In the genomic region with DNA sequence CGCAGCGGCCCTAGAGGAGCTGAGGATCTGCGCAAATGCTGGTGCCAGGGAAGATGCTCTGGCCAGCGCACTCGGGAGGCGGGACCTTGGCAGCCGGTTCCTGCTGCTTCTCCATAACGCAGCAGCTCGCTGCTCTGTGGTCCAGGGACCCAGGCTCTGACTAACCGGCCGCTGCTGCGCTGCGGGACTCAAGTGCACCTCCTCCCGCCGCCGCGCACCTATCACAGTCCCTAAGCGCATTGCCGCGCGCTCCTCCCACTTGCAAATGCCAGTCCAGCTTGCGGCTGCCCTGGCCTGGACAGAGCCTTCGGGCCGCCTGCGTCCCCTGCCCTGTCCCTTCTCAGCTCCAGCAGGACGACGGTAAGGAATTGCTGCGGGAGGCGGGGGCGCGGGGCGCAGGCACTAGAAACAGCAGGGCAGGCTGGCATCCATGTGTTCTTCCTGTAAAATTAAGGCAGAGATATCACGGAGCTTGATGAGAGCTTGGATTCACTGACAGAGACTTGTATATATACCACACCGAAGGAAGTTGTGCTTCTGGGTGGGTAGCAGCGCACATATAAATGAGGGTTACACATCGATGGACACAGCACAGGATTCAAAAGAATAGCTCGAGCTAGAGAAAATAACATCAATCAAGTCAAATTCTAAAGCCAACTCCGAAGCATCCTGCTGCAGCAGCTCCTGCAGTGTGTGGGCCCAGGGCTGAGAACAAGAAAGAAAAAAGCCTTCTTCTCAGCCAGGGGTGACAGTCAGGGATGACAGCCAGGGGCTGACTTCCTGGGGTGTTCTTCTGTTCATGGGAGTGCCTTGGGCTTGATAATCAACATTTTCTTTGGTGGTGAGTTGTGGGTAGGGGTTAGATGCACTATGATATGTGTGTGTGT, we compare ENCODE assay signal across 9 mouse cellular contexts. TPM values are rescaled to one million over a fixed set of nuclear protein-coding genes. Genes with fewer than 3 reads are reported as not detected.
DNase-seq lines count a peak whose midpoint lies in the region; ATAC-seq and TF ChIP-seq lines count a peak whose summit lies in the region.
"Had no signal": no experiment of that assay in that cellular context is flagged by ENCODE, and none has a peak within 500 bp of the region (broad histone marks: within the 10 kb centered on the region; RNA-seq: fewer than 3 reads in every experiment).

No protein-coding gene starts in this region.

- peak; percentile 8 for DNase-seq in urinary bladder, postnatal 25 days (ENCODE audit: low spot score)
- DNase-seq in urinary bladder, adult 2 months (ENCODE audit: low spot score) = no peak
- peak; percentile 15 to 25 for DNase-seq in heart, postnatal 14 days
- DNase-seq in kidney, postnatal 36 days = peak; percentile 56 to 70
- DNase-seq in lung, postnatal 0 days (ENCODE audit: low spot score) = peak; percentile 66
- DNase-seq in retina, postnatal 7 days (ENCODE audit: low read depth, low spot score) = peak; percentile 43

- H3K4me3 ChIP-seq in embryonic facial prominence, embryonic 12.5 days = peak overlapping the region; percentile 42
- H3K4me3 ChIP-seq in lung, postnatal 0 days (ENCODE audit: low read depth, low read length) = no peak overlapping the region; the same call in 1 of the 2 replicates
- H3K4me3 ChIP-seq: liver, embryonic 15.5 days had no signal

- no peaks in the 10 kb centered on the region for H3K9me3 ChIP-seq in embryonic facial prominence, embryonic 12.5 days
- H3K9me3 ChIP-seq in lung, postnatal 0 days (ENCODE audit: low read length) = no peaks in the 10 kb centered on the region
- H3K9me3 ChIP-seq: liver, embryonic 15.5 days had no signal

- intact Hi-C loops in heart, postnatal 14 days (cut with DNase I) = no loop called here

- H3K4me1 ChIP-seq in embryonic facial prominence, embryonic 12.5 days = peaks cover 13% of the 10 kb centered on the region
- no peaks in the 10 kb centered on the region for H3K4me1 ChIP-seq in lung, postnatal 0 days (ENCODE audit: insufficient read depth, low read depth, low read length)
- H3K4me1 ChIP-seq: liver, embryonic 15.5 days had no signal

- no peaks in the 10 kb centered on the region for H3K36me3 ChIP-seq in embryonic facial prominence, embryonic 12.5 days
- no peaks in the 10 kb centered on the region for H3K36me3 ChIP-seq in lung, postnatal 0 days (ENCODE audit: insufficient read depth, low read length)
- H3K36me3 ChIP-seq: liver, embryonic 15.5 days had no signal

- ATAC-seq in embryonic facial prominence, embryonic 12.5 days (ENCODE audit: insufficient number of reproducible peaks, insufficient read depth, low FRiP score, low TSS enrichment) = 0 out of 2 replicates have a peak, but pooled peaks have one; percentile 32
- ATAC-seq in lung, postnatal 0 days = peak; percentile 84
- ATAC-seq in inflammation-experienced regulatory T-cells, adult 6 months = no peak

- no peak overlapping the region for H3K27ac ChIP-seq in embryonic facial prominence, embryonic 12.5 days
- no peak overlapping the region for H3K27ac ChIP-seq in lung, postnatal 0 days (ENCODE audit: low read length)
- H3K27ac ChIP-seq: liver, embryonic 15.5 days had no signal

- no peak for TF ChIP-seq EP300 in lung, postnatal 0 days (IDR thresholded peaks at IDR 0.05)

- TF ChIP-seq CTCF in lung, postnatal 0 days (IDR thresholded peaks at IDR 0.05) = no peak

- H3K4me2 ChIP-seq in embryonic facial prominence, embryonic 12.5 days (replicated peaks) = peak overlapping the region; percentile 82
- 0 out of 2 replicates have a peak overlapping the region, but pooled peaks have one; percentile 22 for H3K4me2 ChIP-seq in lung, postnatal 0 days (replicated peaks; ENCODE audit: low read depth, low read length)
- H3K4me2 ChIP-seq: liver, embryonic 15.5 days had no signal

- peak overlapping the region; percentile 31 for H3K9ac ChIP-seq in embryonic facial prominence, embryonic 12.5 days
- no peak overlapping the region for H3K9ac ChIP-seq in lung, postnatal 0 days (replicated peaks; ENCODE audit: low read depth)
- H3K9ac ChIP-seq: liver, embryonic 15.5 days had no signal

- WGBS in embryonic facial prominence, embryonic 12.5 days = 2% methylated on average over 38 of the region's 38 CpGs
- WGBS in lung, postnatal 0 days = 4% methylated on average over 37 of the region's 38 CpGs

- peaks cover 48% of the 10 kb centered on the region for H3K27me3 ChIP-seq in embryonic facial prominence, embryonic 12.5 days
- peaks cover 12% of the 10 kb centered on the region; the same call in 1 of the 2 replicates for H3K27me3 ChIP-seq in lung, postnatal 0 days (replicated peaks; ENCODE audit: insufficient read depth, low read length)

RNA-seq across cellular contexts. Expression of a gene that starts 45.4 kb away (rescaled TPM):
- polyA plus RNA-seq in urinary bladder, adult 2 months (2012; rRNA removed) = 0.17 and 0.21 TPM in 2 replicates
- 0.69 and 0.88 TPM in 2 replicates for polyA plus RNA-seq in embryonic facial prominence, embryonic 12.5 days (2016; fragmentation: Nextera tagmentation; extraction: Ambion mirVana)
- under 1 TPM in 1 of 2 experiments, not detected in 1; 0.10 TPM for total RNA-seq in heart, postnatal 14 days (2021)
- polyA plus RNA-seq in lung, postnatal 0 days (2015; fragmentation: Nextera tagmentation; extraction: Ambion mirVana) = 0.18 and 0.33 TPM in 2 replicates
- 1 to 10 TPM in 2 of 3 experiments, under 1 TPM in 1; 0.65 to 5.3 (median 3.9) TPM for polyA plus RNA-seq in inflammation-experienced regulatory T-cells, adult 6 months (2017; shearing (Covaris generic))
